Mouse (Mus musculus) limb, embryonic 10.5 days (tissue): ENCODE measurements at regions not wholly inside any gene's neighbourhood (a gene's known extent, or its start where the extent isn't known, plus 50 kb on each side); places are given as distances from the start of the nearest gene placed in this dataset.

ENCODE experiments used
- DNase-seq: peaks from one replicate; pipeline ENCODE4 v3.0.0-alpha.2; 2017; ENCODE audit warnings: low spot score
- H3K27ac ChIP-seq: fragments of 300-500 bp; sonication (generic); 2 replicates; pipeline ENCODE4 v1.5.1; 2016; ENCODE audit warnings: mild to moderate bottlenecking
- H3K27me3 ChIP-seq: fragments of 300-500 bp; sonication (generic); 2 replicates; pipeline ENCODE4 v1.6.1; 2016; ENCODE audit warnings: low read depth, mild to moderate bottlenecking; ENCODE audit not compliant: poor library complexity, severe bottlenecking
- H3K36me3 ChIP-seq: fragments of 300-500 bp; sonication (generic); 2 replicates; pipeline ENCODE4 v1.6.1; 2016; ENCODE audit warnings: mild to moderate bottlenecking, moderate library complexity
- H3K4me1 ChIP-seq: fragments of 300-500 bp; sonication (generic); 2 replicates; pipeline ENCODE4 v1.6.1; 2016
- H3K4me3 ChIP-seq: fragments of 300-500 bp; sonication (generic); 2 replicates; pipeline ENCODE4 v1.5.1; 2016; ENCODE audit warnings: mild to moderate bottlenecking, moderate library complexity
- H3K9me3 ChIP-seq: fragments of 300-500 bp; sonication (generic); replicated peaks from 2 replicates; pipeline ENCODE4 v1.6.1; 2016; ENCODE audit warnings: mild to moderate bottlenecking
- WGBS: fragments of 180-500 bp; shearing (Covaris S2); methylation state at CpG from one replicate; pipeline ENCODE4 v1.1.7; 2016; 5-methylcytosine and 5-hydroxymethylcytosine counted together

- no peaks in the 10 kb centered on the region for H3K36me3 ChIP-seq
- H3K9me3 ChIP-seq, result no peaks in the 10 kb centered on the region
- 30% methylated on average over 2 of the region's 2 CpGs for WGBS
- no peaks in the 10 kb centered on the region for H3K27me3 ChIP-seq
- H3K4me1 ChIP-seq, result no peaks in the 10 kb centered on the region
- H3K27ac ChIP-seq, result no peak overlapping the region
- DNase-seq, result no peak
- H3K4me3 ChIP-seq, result no peak overlapping the region
Measured at GRCm38 (mm10) chr12:59970775-59971174, 751.2 kb upstream of the Fbxo33 start.

DNA sequence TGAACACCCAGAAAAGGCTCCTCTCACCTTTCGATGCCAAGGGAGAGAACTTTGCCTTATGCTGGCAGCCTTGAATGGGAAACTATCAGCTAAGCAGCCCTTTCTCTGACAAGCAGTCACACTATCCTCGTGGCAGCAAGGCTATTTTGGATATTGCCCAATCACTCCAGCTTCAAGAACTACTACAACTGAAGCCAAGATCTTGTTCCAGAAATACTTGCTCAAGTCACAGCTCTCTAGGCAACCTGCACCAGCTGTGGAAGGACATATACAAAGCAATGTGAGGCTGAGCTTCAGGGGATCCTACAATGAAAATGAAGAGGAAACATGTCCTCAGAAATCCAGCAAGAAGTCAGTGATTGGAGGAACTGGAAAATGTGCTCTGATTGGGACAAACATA is 750.4 kb upstream of the Fbxo33 start:
- WGBS, result 79% methylated on average over 2 of the region's 2 CpGs
- no peaks in the 10 kb centered on the region for H3K36me3 ChIP-seq
- H3K4me3 ChIP-seq, result no peak overlapping the region
- H3K9me3 ChIP-seq, result no peaks in the 10 kb centered on the region
- no peak for DNase-seq
- H3K27ac ChIP-seq, result no peak overlapping the region
- no peaks in the 10 kb centered on the region for H3K4me1 ChIP-seq
- H3K27me3 ChIP-seq, result no peaks in the 10 kb centered on the region

DNA sequence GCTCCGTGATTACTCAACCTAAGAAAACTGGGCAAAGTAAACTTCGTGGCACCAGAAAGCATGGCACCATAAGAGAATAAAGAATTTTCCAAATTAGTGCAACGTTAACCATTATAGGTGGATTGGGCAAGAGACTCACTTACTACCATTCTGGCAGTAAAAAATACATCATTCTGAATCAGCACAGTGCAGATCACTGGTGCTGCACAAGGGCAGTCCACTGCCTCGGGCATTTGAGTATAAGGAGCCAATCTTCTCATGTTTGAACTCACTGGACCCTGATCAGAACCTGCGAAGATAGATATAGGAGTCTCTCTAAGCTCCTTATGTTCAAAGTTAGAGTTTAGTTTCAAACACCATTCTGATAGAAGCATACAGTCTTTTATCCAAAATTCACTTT is 747.7 kb upstream of the Fbxo33 start:
- H3K4me3 ChIP-seq, result no peak overlapping the region
- H3K4me1 ChIP-seq, result no peaks in the 10 kb centered on the region
- WGBS, result 90% methylated on average over 5 of the region's 5 CpGs
- DNase-seq, result no peak
- H3K27me3 ChIP-seq, result no peaks in the 10 kb centered on the region
- no peaks in the 10 kb centered on the region for H3K36me3 ChIP-seq
- H3K9me3 ChIP-seq, result no peaks in the 10 kb centered on the region
- H3K27ac ChIP-seq, result no peak overlapping the region

DNA sequence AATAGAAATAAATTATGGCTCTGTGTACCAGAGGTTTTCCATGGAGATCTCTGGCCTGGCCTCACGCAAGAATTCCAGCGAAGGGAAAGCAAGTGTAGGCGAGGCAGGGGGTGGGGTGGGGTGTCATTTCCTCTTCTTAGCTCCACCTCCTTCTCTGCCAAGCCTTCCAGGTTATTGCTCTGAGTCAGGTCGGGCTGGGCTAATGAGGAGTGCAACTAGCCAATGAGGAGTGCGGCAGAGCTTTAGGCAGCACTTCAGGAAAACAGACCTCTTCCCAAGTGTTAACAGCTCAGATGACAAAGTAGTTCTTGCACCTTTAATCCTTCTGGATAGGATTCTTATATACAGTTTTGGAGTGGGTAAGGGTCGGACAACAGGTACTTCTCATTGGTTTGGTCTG is 741.6 kb upstream of the Fbxo33 start:
- H3K4me1 ChIP-seq, result peaks cover 6% of the 10 kb centered on the region; the same call in 1 of the 2 replicates
- 55% methylated on average over 6 of the region's 6 CpGs for WGBS
- no peak overlapping the region for H3K4me3 ChIP-seq
- H3K9me3 ChIP-seq, result no peaks in the 10 kb centered on the region
- peak; percentile 31 for DNase-seq
- no peaks in the 10 kb centered on the region for H3K27me3 ChIP-seq
- H3K27ac ChIP-seq, result no peak overlapping the region
- no peaks in the 10 kb centered on the region for H3K36me3 ChIP-seq

- Histone ChIP-seq H3K27me3 (no peaks in the 10 kb centered on the region), H3K9me3 (no peaks in the 10 kb centered on the region), H3K4me1 (no peaks in the 10 kb centered on the region), H3K27ac (no peak overlapping the region), H3K36me3 (no peaks in the 10 kb centered on the region), H3K4me3 (no peak overlapping the region)
- WGBS, result 87% methylated on average over 2 of the region's 2 CpGs
- no peak for DNase-seq
Measured at GRCm38 (mm10) chr12:59932471-59932870, 712.9 kb upstream of the Fbxo33 start.

DNA sequence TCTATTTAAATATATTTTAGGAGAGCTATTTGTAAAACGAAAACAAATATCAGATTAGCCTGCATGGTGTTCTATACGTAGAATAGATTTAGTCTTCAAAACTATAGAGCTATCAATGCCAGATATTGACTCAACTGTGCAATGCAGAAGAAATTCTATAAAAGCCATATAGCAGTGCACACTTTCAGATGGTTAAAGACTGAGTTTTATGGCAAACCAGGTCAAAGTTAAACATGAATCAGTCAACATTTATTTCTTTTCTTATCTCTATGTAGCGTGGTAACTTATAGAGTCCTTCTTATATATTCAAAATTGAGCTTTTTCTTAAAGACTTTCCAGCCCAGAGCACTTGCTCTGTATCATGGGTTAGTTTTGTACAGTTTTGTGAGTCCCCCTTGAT is 705.5 kb upstream of the Fbxo33 start:
- WGBS, result 88% methylated on average over 3 of the region's 3 CpGs
- H3K9me3 ChIP-seq, result no peaks in the 10 kb centered on the region

DNA sequence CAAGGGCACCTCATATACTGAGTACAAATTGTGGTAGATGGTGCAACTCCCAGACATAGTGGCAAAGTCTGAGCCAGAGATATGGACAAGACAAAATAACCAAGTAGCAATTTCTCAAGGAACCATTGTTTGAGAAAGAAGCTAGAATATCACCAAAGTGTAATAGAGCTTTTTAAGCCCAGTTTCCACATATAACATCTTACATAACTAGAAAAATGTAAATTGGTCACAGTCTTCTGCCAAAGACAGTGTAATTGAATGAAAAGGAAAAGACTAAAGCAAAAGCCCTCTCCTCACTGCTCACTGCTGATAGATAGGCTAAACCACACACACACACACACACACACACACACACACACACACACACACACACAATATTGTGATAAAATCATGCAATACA is 679.4 kb upstream of the Fbxo33 start:
- DNase-seq, result no peak
- H3K27ac ChIP-seq, result no peak overlapping the region
- H3K4me1 ChIP-seq, result no peaks in the 10 kb centered on the region
- H3K9me3 ChIP-seq, result no peaks in the 10 kb centered on the region
- H3K36me3 ChIP-seq, result no peaks in the 10 kb centered on the region
- H3K27me3 ChIP-seq, result no peaks in the 10 kb centered on the region
- no peak overlapping the region for H3K4me3 ChIP-seq

More for the DNA sequence above, 705.5 kb upstream of the Fbxo33 start:
- H3K4me3 ChIP-seq, result no peak overlapping the region
- H3K36me3 ChIP-seq, result no peaks in the 10 kb centered on the region
- H3K27ac ChIP-seq, result no peak overlapping the region
- no peaks in the 10 kb centered on the region for H3K4me1 ChIP-seq
- no peaks in the 10 kb centered on the region for H3K27me3 ChIP-seq
- DNase-seq, result no peak

- no peak overlapping the region for H3K4me3 ChIP-seq
- H3K36me3 ChIP-seq, result no peaks in the 10 kb centered on the region
- no peaks in the 10 kb centered on the region for H3K9me3 ChIP-seq
- no peaks in the 10 kb centered on the region for H3K4me1 ChIP-seq
- H3K27ac ChIP-seq, result no peak overlapping the region
- no peaks in the 10 kb centered on the region for H3K27me3 ChIP-seq
- DNase-seq, result no peak
- WGBS, result 93% methylated on average over 6 of the region's 6 CpGs
Measured at GRCm38 (mm10) chr12:59890973-59891372, 671.4 kb upstream of the Fbxo33 start.
